Mouse (Mus musculus): ENCODE measurements around the gene Ppp1r14a.

Ppp1r14a gene

DNA sequence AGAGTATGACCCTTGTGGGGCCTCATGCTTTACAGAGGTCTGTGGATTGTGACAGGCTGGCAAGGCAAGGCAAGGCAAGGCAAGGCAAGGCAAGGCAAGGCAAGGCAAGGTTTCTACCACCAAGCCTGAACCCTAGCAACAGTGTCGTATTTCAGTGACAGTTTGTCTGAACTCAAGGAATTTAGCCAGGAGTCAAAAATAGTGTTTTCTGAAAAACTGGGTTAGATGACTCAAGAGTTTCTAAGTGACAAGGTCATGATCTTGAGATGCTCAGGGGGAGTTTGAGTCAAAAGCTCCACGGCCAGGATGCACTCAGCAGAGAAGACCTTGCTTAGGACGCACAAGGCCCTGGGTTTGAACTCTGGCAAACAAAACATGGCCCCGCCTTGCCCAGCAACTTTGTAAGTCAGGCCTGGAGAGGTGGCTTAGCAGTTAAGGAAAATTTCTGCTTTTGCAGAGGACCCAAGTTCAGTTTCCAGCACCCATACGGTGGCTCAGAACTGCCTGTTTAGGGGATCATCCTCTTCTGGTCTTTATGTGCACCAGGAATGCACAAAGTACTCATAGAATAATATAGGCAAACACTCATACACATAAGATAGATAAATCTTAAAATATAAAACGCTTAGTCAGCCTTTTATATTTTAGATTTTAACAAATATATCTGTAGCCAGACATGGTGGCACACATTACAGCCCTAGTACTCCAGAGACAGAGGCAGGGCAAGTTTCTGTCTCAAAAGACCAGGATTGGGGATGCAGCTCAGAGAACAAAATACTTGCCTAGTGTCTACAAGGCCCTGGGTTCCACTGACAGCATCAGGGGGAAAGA, 46.9 kb downstream of the Ppp1r14a start:
- no peak for DNase-seq

DNA sequence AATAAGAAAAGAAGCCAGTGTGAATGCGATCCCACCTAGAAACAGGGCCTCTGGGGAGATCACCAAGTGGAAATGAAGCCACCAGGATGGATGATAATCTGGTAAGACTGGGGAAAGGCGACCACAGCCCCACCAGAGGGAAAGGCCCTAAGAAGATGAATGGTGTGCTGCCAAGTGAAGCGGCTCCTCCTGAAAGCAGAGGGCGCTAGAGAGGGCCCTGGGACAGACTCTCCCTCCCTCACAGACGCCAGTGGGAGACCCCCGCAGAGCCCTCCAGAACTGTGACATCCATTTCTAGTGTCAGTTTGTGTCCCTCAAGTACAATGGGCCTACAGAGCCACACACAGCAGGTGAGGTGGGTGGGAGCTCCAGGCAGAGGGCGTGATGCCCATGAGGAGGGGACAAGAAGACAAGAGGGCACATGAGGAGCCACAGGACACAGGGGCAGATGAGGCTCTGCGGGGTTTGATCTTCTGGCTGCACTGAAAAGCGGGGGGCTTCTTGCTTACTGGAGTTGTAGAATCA, 47.7 kb downstream of the Ppp1r14a start:
- no peak for DNase-seq

DNA sequence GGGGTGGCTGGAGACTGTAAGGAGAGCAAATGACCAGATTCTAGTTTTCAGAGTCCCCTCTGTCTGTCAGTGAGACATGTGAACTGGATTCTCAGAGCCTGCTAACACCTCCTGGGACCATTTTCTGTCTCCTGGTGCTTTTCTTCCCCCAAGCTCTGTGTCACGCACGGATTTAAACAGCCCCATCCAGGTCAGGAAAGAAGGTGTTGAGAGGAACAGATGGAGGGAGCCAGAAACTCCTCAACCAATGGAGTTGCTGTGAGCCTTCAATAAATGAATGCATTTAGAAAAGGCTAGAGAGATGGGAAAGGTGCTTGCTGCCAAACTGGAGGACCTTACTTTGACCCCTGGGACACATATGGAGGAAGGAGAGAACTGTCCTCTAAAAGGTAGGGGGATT, 48.7 kb downstream of the Ppp1r14a start:
- no peak for DNase-seq

DNA sequence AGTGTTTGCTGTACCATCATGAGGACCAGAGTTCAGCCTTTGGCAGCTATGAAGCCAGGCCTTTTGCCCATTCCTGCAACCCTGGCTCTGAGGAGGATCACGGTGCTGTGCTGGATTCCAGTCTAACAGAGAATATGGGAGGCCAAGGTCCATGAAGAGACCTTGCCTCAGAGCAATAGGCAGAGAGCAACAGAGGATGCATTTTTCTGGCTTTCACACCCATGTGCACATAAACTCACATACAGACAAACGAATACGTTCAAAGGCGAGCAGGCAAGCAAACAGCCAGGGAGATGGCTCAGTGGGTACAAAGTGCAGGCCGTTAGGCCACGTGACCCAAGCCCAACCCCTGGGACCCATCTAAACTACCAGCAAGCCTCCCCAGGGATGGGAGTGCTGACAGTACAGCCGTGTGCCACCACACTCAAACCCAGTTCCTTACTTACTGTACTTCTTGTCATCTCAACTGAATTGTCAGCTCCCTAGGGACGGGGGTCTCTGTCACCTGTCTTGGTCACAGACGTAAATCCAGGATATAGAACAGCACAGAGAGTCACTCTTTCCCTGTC, 49.3 kb downstream of the Ppp1r14a start:
- DNase-seq = no peak

DNA sequence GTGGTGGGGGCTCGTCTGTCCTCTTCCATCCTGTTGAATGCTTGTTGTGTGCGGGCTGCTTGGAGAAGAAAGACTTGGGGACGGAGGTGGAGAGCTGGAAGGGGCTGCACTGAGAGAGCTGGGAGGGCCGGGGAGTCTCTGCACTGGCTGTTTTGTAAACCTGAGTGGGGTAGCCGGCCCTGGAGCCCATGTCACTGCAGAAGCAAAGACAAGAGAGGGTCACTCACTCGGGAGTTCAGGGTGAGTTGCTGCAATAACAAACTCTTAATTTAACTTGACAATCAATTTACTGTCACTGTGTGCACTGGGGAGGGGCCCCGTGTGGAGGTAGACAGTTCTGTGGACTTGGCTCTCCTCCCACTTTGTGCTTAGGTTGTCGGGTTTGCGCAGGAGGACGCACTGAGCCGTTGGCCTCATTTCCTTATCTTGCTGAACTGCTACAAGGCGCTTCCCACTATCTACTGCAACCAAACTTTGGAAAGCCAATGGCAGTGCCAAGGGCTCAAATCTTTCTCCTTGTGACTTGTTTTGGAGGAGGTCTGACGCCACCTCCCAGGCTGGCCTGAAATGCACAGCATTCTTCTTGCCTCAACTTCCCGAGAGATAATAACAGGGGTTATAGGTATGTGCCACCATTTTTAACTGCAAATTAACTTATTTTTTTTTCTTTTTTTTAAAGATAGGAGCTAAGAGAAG, 50.0 kb downstream of the Ppp1r14a start:
- DNase-seq = no peak

DNA sequence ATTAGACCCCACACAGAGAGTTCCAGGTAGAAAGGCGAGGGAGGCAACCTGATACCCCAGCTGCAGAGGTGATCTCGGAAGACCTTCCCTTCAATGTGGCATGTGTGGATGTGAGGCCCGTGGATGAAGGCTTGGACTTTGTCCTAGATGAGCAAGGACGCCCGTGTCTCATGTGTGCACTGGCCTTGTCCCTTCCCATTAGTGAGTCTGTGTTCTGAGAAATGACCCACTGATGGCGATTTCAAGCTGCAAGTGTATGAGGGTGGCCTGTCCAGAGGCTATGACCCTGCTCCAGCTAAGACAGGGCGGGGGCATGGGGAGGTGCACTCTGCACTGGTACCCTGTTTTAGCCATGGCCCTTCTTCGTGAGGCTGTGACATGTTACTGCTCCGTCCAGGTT, 51.1 kb downstream of the Ppp1r14a start:
- DNase-seq = no peak

DNA sequence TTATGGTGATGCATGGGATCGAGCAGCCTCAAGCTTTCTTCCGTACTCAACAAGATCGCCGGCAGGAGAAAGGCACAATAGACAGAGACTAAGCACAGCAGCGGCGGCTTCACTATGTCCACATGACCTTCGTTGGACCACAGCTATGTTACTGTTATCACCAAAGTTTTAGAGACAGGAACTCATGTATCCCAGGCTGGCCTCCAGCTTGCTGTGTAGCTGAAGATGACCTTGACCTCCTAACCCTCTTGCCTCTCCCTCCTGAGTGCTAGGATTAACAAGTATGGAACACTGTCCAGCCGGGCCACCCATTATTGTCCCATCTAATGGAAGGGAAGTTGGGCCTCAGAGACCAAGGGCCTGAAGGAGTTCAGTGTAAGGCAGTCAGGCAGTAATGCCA, 51.7 kb downstream of the Ppp1r14a start:
- DNase-seq = no peak

DNA sequence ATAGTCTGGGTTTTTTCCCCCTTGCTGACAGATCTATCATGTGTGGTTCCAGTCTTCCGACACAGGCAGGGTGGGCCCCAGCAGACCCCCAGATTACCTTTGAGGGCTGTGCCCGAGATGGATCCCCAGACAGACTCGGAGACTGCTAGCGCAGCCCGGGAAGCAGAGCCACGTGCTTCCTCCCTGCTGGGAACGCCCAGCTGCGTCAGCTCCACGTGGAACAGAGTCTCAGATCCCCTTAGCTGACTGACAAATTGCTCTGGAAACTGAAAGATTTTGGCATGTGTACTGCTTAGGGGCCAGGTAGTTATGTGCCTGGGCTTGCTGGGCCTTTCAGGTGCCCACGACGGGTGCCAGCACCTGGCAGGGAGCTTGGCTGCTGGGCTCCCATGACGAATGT, 52.6 kb downstream of the Ppp1r14a start:
- DNase-seq = no peak

DNA sequence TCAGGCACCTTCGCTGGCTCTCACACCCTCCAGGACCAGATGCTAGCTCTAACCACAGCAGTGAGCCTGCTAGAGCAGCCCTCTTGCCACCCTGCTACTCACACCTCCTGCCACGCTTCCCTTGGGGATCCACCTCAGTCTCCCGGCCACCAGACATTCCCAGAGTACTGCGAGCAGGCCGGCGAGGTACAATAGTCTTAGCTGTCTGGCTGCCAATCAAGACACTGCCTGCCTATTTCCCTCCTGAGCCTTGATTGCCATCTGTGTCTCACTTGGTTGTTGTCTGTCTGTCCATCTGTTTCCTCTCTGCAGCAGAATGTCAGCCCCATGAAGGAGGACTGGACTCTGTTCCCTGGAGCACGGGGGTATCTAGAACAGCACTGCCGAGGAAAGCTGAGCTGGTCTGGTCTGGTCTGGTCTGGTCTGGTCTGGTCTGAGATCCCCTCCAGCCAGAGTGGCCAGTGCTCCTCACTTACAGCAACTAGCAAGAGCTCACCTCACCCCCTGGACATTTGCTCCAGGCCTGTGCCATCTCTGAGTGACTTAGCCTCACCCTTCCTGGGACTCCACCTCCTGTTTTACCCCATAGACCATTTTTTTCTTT, 53.5 kb downstream of the Ppp1r14a start:
- DNase-seq = peak; percentile 65
